Mouse (Mus musculus) CH12.LX (cell line): Measurements from ENCODE around the gene Ogfod2. TPM values are rescaled to one million over a fixed set of nuclear protein-coding genes. Genes with fewer than 3 reads are reported as not detected.

ENCODE experiments used
- DNase-seq: peaks from one replicate; pipeline ENCODE4 v3.0.0-alpha.2; 2013; ENCODE audit errors: extremely low read depth
- H3K27ac ChIP-seq: 2 replicates; pipeline ENCODE4 v1.5.1; 2012; ENCODE audit warnings: low read depth, mild to moderate bottlenecking, control low read depth, moderate library complexity; ENCODE audit not compliant: insufficient read depth
- H3K27me3 ChIP-seq: replicated peaks from 2 replicates; pipeline ENCODE3; 2012; ENCODE audit warnings: inconsistent platforms
- H3K36me3 ChIP-seq, 2 experiments: replicated peaks in 1 of 2; 2 replicates each; pipeline versions ENCODE3 to v1.6.1; 2012; ENCODE audit warnings: inconsistent platforms in 1 of 2, low read length in 1 of 2, mild to moderate bottlenecking in 1 of 2, mixed read lengths in 1 of 2, moderate library complexity in 1 of 2; ENCODE audit not compliant: control insufficient read depth in 1 of 2, insufficient read depth in 1 of 2
- H3K4me1 ChIP-seq, 2 experiments: 2 replicates each; pipeline ENCODE4 v1.6.1; 2012; ENCODE audit warnings: inconsistent platforms in 1 of 2, moderate library complexity in 1 of 2; ENCODE audit not compliant: insufficient read depth in 2 of 2, control insufficient read depth in 1 of 2
- H3K4me2 ChIP-seq: 2 replicates; pipeline ENCODE4 v1.6.1; 2012; ENCODE audit warnings: low read depth, mild to moderate bottlenecking, control low read depth; ENCODE audit not compliant: poor library complexity, insufficient read depth, severe bottlenecking
- H3K4me3 ChIP-seq, 3 experiments: fragments of 150-350 bp in 1 of 3; sonication (generic) in 1 of 3; replicated peaks in 1 of 3; 2 replicates each; pipeline versions ENCODE3 to v1.5.1; 2011 to 2012; ENCODE audit warnings: low read depth in 2 of 3, low read length in 2 of 3, mild to moderate bottlenecking in 2 of 3, moderate library complexity in 2 of 3, control low read depth in 1 of 3, improper control_type of control experiment in 1 of 3, inconsistent platforms in 1 of 3, mixed read lengths in 1 of 3; ENCODE audit not compliant: poor library complexity in 1 of 3
- H3K79me2 ChIP-seq: replicated peaks from 2 replicates; pipeline ENCODE4 v1.6.1; 2012; ENCODE audit warnings: mild to moderate bottlenecking, moderate library complexity; ENCODE audit not compliant: control insufficient read depth, poor library complexity, insufficient read depth, severe bottlenecking; ENCODE audit errors: extremely low read depth
- H3K9ac ChIP-seq: 2 replicates; pipeline ENCODE4 v1.6.1; 2012; ENCODE audit warnings: low read depth, mild to moderate bottlenecking, control low read depth, moderate library complexity; ENCODE audit not compliant: insufficient read depth
- H3K9me3 ChIP-seq: replicated peaks from 2 replicates; pipeline ENCODE3; 2012; ENCODE audit warnings: low read length, inconsistent platforms, mixed read lengths
- CHD2 ChIP-seq: IDR thresholded peaks from 2 replicates; pipeline ENCODE4 v1.6.1; 2011; ENCODE audit warnings: low read length, improper control_type of control experiment
- CTCF ChIP-seq, 2 experiments: IDR thresholded peaks in 1 of 2; conservative IDR thresholded peaks in 1 of 2; 2 replicates each; pipeline ENCODE4 v1.5.1; 2011 to 2012; ENCODE audit warnings: low read depth in 2 of 2, low read length in 2 of 2, improper control_type of control experiment in 1 of 2, inconsistent platforms in 1 of 2, mild to moderate bottlenecking in 1 of 2, moderate library complexity in 1 of 2
- EP300 ChIP-seq: IDR thresholded peaks from 2 replicates; pipeline ENCODE4 v1.6.1; 2011; ENCODE audit warnings: low read length, improper control_type of control experiment
- ETS1 ChIP-seq: conservative IDR thresholded peaks from 2 replicates; pipeline ENCODE4 v1.6.1; 2012; ENCODE audit warnings: low read depth, mild to moderate bottlenecking, inconsistent platforms, low read length, improper control_type of control experiment, moderate library complexity
- GABPA ChIP-seq: IDR thresholded peaks from 2 replicates; pipeline ENCODE4 v1.6.1; 2012; ENCODE audit warnings: low read depth, low read length, improper control_type of control experiment, inconsistent platforms; ENCODE audit not compliant: insufficient replicate concordance
- HCFC1 ChIP-seq: IDR thresholded peaks from 2 replicates; pipeline ENCODE4 v1.6.1; 2012; ENCODE audit warnings: low read depth, mild to moderate bottlenecking, inconsistent platforms, low read length, improper control_type of control experiment
- JUN ChIP-seq: IDR thresholded peaks from 2 replicates; pipeline ENCODE4 v1.6.1; 2011; ENCODE audit warnings: low read depth, mild to moderate bottlenecking, low read length, improper control_type of control experiment, moderate library complexity; ENCODE audit not compliant: insufficient read depth
- KAT2A ChIP-seq: IDR thresholded peaks from 2 replicates; pipeline ENCODE4 v1.6.1; 2012; ENCODE audit warnings: low read length, improper control_type of control experiment, inconsistent platforms; ENCODE audit not compliant: insufficient replicate concordance
- MAFK ChIP-seq: IDR thresholded peaks from 2 replicates; pipeline ENCODE4 v1.6.1; 2011; ENCODE audit warnings: low read length, improper control_type of control experiment; ENCODE audit not compliant: insufficient replicate concordance
- MAX ChIP-seq: IDR thresholded peaks from 2 replicates; pipeline ENCODE4 v1.6.1; 2011; ENCODE audit warnings: low read length, improper control_type of control experiment
- MAZ ChIP-seq: IDR thresholded peaks from 2 replicates; pipeline ENCODE4 v1.6.1; 2012; ENCODE audit warnings: low read depth, mild to moderate bottlenecking, inconsistent platforms, low read length, improper control_type of control experiment, moderate library complexity
- NRF1 ChIP-seq: IDR thresholded peaks from 2 replicates; pipeline ENCODE4 v1.6.1; 2014; ENCODE audit warnings: low read depth, mild to moderate bottlenecking, inconsistent platforms, low read length, improper control_type of control experiment, moderate library complexity
- PAX5 ChIP-seq: IDR thresholded peaks from 2 replicates; pipeline ENCODE4 v1.6.1; 2012; ENCODE audit warnings: low read length, inconsistent platforms, mixed read lengths
- POLR2A ChIP-seq: IDR thresholded peaks from 2 replicates; pipeline ENCODE4 v1.6.1; 2011; ENCODE audit warnings: low read depth, mild to moderate bottlenecking, improper control_type of control experiment, low read length
- POLR2AphosphoS2 ChIP-seq: IDR thresholded peaks from 2 replicates; pipeline ENCODE4 v1.6.1; 2011; ENCODE audit warnings: low read depth, low read length, improper control_type of control experiment
- RAD21 ChIP-seq: IDR thresholded peaks from 2 replicates; pipeline ENCODE4 v1.6.1; 2011; ENCODE audit warnings: low read depth, mild to moderate bottlenecking, low read length, improper control_type of control experiment, moderate library complexity
- TCF12 ChIP-seq: IDR thresholded peaks from 2 replicates; pipeline ENCODE4 v1.6.1; 2014; ENCODE audit warnings: low read depth, mild to moderate bottlenecking, inconsistent platforms, low read length, improper control_type of control experiment
- USF1 ChIP-seq: IDR thresholded peaks from 2 replicates; pipeline ENCODE4 v1.6.1; 2014; ENCODE audit warnings: low read depth, mild to moderate bottlenecking, inconsistent platforms, low read length, improper control_type of control experiment
- ZC3H11A ChIP-seq: IDR thresholded peaks from 2 replicates; pipeline ENCODE4 v1.6.1; 2012; ENCODE audit warnings: low read depth, mild to moderate bottlenecking, inconsistent platforms, low read length, improper control_type of control experiment
- ZKSCAN1 ChIP-seq: IDR thresholded peaks from 2 replicates; pipeline ENCODE4 v1.6.1; 2012; ENCODE audit warnings: low read depth, inconsistent platforms, low read length, improper control_type of control experiment, borderline replicate concordance
- ZMIZ1 ChIP-seq: IDR thresholded peaks from 2 replicates; pipeline ENCODE4 v1.6.1; 2012; ENCODE audit warnings: low read depth, mild to moderate bottlenecking, inconsistent platforms, low read length, improper control_type of control experiment
- ZNF384 ChIP-seq: IDR thresholded peaks from 2 replicates; pipeline ENCODE4 v1.6.1; 2012; ENCODE audit warnings: low read depth, low read length, improper control_type of control experiment, inconsistent platforms
- dilution Hi-C: fragments of 300-500 bp; cut with MboI; formaldehyde crosslinking; loops from 2 replicates; pipeline ENCODE4 v1.14.3; 2020; ENCODE audit warnings: low sequenced_read_pairs; ENCODE audit not compliant: extremely low pct_unique_long_range_greater_than_20kb, extremely low pct_ligation_motif_present
- in situ Hi-C: fragments of 300-500 bp; cut with MboI; formaldehyde crosslinking; loops from 3 replicates; pipeline ENCODE4 v1.14.3; 2019; ENCODE audit warnings: low sequenced_read_pairs, low pct_ligation_motif_present, low pct_unique_long_range_greater_than_20kb, mixed read lengths
- polyA plus RNA-seq: library from polyadenylated mRNA; unstranded; fragments of >175 nt; gene quantifications from 2 replicates; pipeline ENCODE4 v1.2.1, GENCODE M21; 2012; ENCODE audit warnings: low read depth; ENCODE audit not compliant: insufficient read length
- total RNA-seq, 2 experiments: library from RNA; depleted of rRNA; stranded (reverse); fragments of 300-350 nt in 1 of 2; fragments of >200 nt in 1 of 2; gene quantifications; 2 replicates each; pipeline ENCODE4 v1.2.3; 2012 to 2014

The Ogfod2 gene
- total and polyA plus RNA-seq, 3 experiments, result 19.3 to 25.5 (median 24.0) TPM

GRCm38 (mm10) chr5:124082447-124082846 is 29.6 kb upstream of the Ogfod2 start:
- H3K27ac ChIP-seq, result no peak overlapping the region
- dilution Hi-C loops (no loop called here), in situ Hi-C loops (loop anchor here (5.0 to 10.0 kb wide), 3 partner anchors 80 to 265 kb away; no protein-coding TSS in a partner anchor)
- no peak overlapping the region for H3K9ac ChIP-seq
- peaks cover 0 to 4% of the 10 kb centered on the region in 2 experiments for H3K36me3 ChIP-seq
- no peak for DNase-seq
- H3K9me3 ChIP-seq, result no peaks in the 10 kb centered on the region
- TF ChIP-seq ZC3H11A, result no peak
- no peak for TF ChIP-seq EP300
- TF ChIP-seq GABPA, result no peak
- no peak for TF ChIP-seq ETS1
- no peak for TF ChIP-seq JUN
- TF ChIP-seq ZNF384, result no peak
- no peak for TF ChIP-seq CTCF (conservative IDR thresholded peaks at IDR 0.05 in 1 of 2, IDR thresholded peaks at IDR 0.05 in 1 of 2; ENCODE audit: low read depth in 2 of 2, low read length in 2 of 2)
- no peak for TF ChIP-seq HCFC1
- TF ChIP-seq POLR2AphosphoS2, result no peak
- TF ChIP-seq ZMIZ1, result no peak
- TF ChIP-seq POLR2A, result no peak
- no peak for TF ChIP-seq KAT2A
- no peak for TF ChIP-seq USF1
- TF ChIP-seq NRF1, result no peak
- TF ChIP-seq TCF12, result no peak
- no peak for TF ChIP-seq PAX5
- TF ChIP-seq CHD2, result no peak
- TF ChIP-seq MAFK, result no peak
- no peak for TF ChIP-seq ZKSCAN1
- no peak for TF ChIP-seq MAX
- H3K4me2 ChIP-seq, result no peak overlapping the region
- H3K79me2 ChIP-seq, result no peaks in the 10 kb centered on the region
- H3K27me3 ChIP-seq, result no peaks in the 10 kb centered on the region
- no peak overlapping the region for H3K4me3 ChIP-seq
- peaks cover 0 to 10% of the 10 kb centered on the region in 2 experiments; a peak in 1 of 4 replicates for H3K4me1 ChIP-seq

- Histone ChIP-seq H3K9ac (no peak overlapping the region), H3K4me3 (no peak overlapping the region), H3K9me3 (no peaks in the 10 kb centered on the region), H3K4me1 (peaks cover 0 to 10% of the 10 kb centered on the region in 2 experiments; a peak in 1 of 4 replicates), H3K4me2 (no peak overlapping the region), H3K36me3 (peaks cover 0 to 4% of the 10 kb centered on the region in 2 experiments), H3K79me2 (no peaks in the 10 kb centered on the region), H3K27me3 (no peaks in the 10 kb centered on the region), H3K27ac (no peak overlapping the region)
- in situ Hi-C loops (loop anchor here (5.0 to 10.0 kb wide), 3 partner anchors 81 to 266 kb away; no protein-coding TSS in a partner anchor), dilution Hi-C loops (no loop called here)
- DNase-seq, result no peak
- TF ChIP-seq MAZ (no peak), CTCF (conservative IDR thresholded peaks at IDR 0.05 in 1 of 2, IDR thresholded peaks at IDR 0.05 in 1 of 2; ENCODE audit: low read depth in 2 of 2, low read length in 2 of 2) (peak in 1 of 2 experiments; percentile 15; a peak in 1 of 4 replicates), RAD21 (peak; percentile 29)
Observed at GRCm38 (mm10) chr5:124082941-124083688, 29.0 kb upstream of the Ogfod2 start.
